Mouse (Mus musculus): ENCODE data around the gene Slc18b1.
"Not testable (repeated sequence)": the region's sequence is repeated elsewhere in the genome, so short reads cannot be mapped to it uniquely, and the experiment has no call there.

The Slc18b1 gene

DNA sequence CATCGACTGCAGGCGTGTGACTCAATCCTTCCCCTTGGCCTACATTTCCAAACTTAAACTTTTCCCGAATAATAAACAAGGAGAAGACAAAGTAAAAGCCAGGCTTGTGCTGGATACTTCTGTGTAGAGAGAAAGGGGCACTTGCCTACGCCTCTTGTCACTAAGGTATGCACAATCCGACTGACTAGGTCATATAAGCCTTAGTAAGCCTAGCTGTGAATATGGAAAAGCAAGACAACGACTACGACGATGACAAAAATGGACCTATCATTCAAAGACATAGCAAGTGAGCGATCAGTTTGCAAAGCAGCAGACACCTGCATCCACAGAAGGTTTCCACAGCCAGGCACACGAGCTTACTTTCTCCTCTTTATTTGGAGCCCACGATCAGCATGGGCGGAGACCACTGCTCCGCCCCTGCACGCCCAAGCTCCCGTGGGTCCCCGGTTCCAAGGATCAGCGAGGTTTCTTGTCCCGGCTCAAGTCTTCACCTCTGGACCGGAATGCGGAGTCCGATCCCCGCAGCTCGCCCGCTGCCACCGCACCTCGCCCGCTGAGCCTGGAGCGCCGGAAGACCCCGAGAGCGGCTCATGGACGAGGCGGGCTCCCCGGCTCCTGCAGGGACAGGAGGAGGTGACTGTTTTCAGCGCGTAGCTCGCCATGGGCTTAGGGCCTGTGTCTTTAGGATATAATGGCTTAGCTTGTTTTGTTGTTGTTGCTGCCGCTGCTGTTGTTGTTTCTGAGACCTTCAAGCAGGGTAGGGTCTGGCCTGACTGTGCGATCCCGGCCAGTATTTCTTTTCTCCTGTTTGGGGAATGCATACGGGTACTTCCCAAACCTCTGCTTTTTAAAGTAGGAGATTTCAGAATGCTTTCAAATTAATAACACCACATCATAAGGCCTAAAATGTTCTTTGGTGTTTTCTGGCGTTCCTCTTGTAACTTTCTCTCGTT is at the start of gene Slc18b1:
Slc18b1 (plus strand) TSS at position 436 of the 953 bp plus-strand sequence.
- DNase-seq (ENCODE audit: low spot score in 2 of 2) = peak in 1 of 2 experiments; percentile 37

- no peak for DNase-seq (ENCODE audit: low spot score in 2 of 2)
Observed at GRCm38 (mm10) chr10:23754166-23754565, 42.6 kb upstream of the Slc18b1 start.

- DNase-seq (ENCODE audit: low spot score in 2 of 2) = no peak
Observed at GRCm38 (mm10) chr10:23777288-23777945, 19.4 kb upstream of the Slc18b1 start.

DNA sequence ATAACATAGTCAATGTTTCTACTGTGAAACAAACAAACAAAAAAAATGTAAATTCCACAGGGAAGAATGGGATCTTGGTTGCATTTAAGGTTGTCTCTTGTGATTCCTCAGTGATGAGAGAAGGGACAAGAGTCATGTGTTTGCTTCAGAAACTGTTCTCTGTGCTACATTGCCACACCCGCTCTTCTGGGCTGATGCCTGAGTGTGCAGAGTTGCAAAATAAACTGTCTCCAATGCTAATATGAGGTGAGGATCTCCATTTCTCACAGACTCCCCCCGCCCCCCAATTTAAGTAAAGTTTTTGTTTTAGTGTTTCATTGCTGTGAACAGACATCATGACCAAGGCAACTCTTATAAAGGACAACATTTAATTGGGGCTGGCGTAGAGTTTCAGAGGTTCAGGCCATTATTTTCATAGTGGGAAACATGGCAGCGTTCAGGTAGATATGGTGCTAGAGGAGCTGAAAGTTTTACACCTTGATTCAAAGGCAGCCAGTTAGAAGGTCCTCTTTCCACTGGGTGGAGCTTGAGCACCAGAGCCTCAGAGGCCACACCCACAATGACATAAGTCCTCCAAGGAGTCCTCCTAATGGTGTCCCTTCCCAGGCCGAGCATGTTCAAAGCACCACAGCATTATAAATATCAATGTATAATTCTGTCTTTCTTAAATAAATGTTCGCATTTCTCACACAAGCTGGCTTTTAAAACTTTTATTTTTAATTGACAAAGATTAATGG is 16.1 kb upstream of the Slc18b1 start:
- DNase-seq (ENCODE audit: low spot score in 2 of 2) = no peak

DNA sequence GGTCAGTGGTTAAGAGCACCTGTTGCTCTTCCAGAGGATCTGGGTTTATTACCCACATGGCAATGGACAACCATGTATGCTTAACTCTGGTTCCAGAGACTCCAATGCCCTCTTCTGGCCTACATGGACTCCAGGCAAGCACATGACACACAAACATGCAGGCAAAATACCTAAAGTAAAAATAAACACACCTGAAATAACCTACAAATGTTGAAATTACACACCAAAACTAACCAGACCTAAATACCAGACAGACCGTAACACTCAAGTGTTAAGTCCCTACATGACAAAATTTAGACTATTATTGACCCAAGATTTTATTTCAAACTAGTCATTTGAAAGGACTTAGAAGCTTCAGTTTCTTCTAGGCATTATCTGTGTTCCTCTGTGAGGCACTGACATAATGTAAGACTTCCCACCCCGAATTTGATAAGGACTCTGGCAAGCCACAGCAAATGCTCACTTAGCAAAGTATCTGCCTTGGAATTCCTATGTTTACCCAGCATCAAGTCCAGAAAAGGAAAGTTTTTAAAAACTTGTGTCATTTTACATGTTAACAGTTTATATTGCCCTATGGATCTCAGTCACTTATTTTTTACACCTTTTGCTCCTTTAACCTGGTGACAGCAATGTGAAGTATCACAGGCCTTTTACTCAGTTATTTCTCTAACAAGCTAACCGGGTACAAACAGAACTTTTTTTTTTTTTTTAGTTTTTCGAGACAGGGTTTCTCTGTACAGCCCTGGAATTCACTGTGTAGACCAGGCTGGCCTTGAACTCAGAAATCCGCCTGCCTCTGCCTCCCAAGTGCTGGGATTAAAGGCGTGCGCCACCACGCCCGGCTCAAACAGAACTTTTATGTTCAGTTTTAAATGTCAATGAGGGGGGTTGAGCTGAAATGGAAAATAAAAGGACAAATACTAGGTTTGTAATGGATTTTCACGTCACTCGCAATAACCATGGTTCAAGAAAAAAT is 14.7 kb upstream of the Slc18b1 start:
- DNase-seq (ENCODE audit: low spot score in 2 of 2) = no peak

DNA sequence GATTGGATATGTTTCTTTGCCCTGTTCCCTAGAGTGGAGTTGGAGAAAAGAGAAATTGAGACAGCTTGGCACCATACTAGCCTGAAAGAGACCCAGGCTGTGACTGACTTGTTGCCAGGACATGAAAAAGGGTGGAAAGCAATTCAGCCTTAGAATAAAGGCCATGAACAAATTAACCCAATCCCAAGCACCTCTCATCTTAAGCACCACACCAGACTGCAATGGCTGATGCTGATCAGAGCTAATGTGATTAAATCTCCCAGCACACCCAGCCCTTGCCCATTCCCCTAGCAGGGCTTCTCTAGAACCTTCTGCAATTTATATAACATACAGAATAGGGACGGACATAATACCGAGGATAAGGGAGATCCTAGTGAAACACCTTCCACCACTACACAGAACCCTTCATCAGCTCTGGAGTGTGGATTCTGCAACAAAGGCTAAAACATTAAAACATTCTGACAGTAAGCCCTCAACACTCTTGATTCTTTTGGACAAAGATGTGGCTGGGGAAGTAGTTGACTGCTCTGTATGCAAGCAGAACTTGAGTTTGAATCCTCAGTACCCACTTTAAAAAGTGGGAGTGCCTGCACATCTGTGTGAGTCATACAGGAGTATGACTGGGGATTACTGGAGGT is 13.8 kb upstream of the Slc18b1 start:
- DNase-seq (ENCODE audit: low spot score in 2 of 2) = no peak

DNA sequence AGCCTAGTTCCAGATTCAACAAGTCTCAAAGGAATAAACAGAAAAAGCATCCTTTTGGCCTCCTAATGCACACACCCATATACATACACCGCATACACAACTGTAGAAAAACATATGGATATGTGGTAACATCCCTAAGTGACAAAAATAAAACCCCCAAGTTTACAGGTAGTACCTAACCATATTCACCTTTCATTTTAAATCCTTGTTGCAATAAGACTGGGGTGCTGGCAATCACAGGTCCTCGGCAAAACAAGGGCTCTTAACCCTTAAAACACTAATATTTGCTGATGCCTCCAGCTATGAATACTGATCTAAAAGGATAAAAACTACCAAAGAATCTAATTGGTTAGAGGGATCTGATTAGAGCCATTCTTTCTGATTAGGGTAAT is 13.3 kb upstream of the Slc18b1 start:
- DNase-seq (ENCODE audit: low spot score in 2 of 2) = no peak

- DNase-seq (ENCODE audit: low spot score in 2 of 2) = no peak
Observed at GRCm38 (mm10) chr10:23784121-23784520, 12.7 kb upstream of the Slc18b1 start.

DNA sequence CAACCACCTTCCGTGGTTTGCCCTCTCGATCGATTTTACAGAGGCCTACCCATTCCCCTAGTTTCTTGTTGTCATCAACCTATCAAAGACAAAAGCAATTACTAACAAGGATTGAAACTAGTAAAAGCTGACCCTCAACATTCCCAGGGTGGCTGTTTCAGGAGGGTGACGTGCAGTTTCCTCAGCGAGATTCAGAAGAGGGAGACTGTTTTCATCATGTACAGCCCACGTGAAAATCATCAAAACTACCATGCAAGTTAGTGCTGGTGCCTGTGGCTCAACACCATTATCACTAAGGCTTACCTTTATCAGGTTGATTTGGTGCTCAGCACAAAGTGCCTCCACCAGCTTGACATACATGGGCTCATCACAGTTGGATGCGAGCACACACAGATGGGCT is 11.2 kb upstream of the Slc18b1 start:
- DNase-seq (ENCODE audit: low spot score in 2 of 2) = not testable (repeated sequence)

- DNase-seq (ENCODE audit: low spot score in 2 of 2) = no peak
Observed at GRCm38 (mm10) chr10:23786040-23786439, 10.7 kb upstream of the Slc18b1 start.

GRCm38 (mm10) chr10:23786631-23787038 is 10.2 kb upstream of the Slc18b1 start:
- DNase-seq (ENCODE audit: low spot score in 2 of 2) = peak in 1 of 2 experiments; percentile 15

GRCm38 (mm10) chr10:23787062-23787821 is 9.5 kb upstream of the Slc18b1 start, which contains the start of gene Rps12:
Gene Rps12, minus strand, starts transcription at chr10:23787275.
- DNase-seq (ENCODE audit: low spot score in 2 of 2) = peak; percentile 98 to 99

GRCm38 (mm10) chr10:23788056-23788600 is 8.7 kb upstream of the Slc18b1 start:
- no peak for DNase-seq (ENCODE audit: low spot score in 2 of 2)

GRCm38 (mm10) chr10:23795871-23796520 is 790 bp upstream of the Slc18b1 start:
- no peak for DNase-seq (ENCODE audit: low spot score in 2 of 2)

- DNase-seq (ENCODE audit: low spot score in 2 of 2) = no peak
Observed at GRCm38 (mm10) chr10:23797606-23798005, 820 bp downstream of the Slc18b1 start.

- no peak for DNase-seq (ENCODE audit: low spot score in 2 of 2)
Observed at GRCm38 (mm10) chr10:23798142-23798541, 1.4 kb downstream of the Slc18b1 start.

- DNase-seq (ENCODE audit: low spot score in 2 of 2) = no peak
Observed at GRCm38 (mm10) chr10:23799933-23800332, 3.1 kb downstream of the Slc18b1 start.

GRCm38 (mm10) chr10:23802911-23803310 is 6.1 kb downstream of the Slc18b1 start:
- DNase-seq (ENCODE audit: low spot score in 2 of 2) = no peak

DNA sequence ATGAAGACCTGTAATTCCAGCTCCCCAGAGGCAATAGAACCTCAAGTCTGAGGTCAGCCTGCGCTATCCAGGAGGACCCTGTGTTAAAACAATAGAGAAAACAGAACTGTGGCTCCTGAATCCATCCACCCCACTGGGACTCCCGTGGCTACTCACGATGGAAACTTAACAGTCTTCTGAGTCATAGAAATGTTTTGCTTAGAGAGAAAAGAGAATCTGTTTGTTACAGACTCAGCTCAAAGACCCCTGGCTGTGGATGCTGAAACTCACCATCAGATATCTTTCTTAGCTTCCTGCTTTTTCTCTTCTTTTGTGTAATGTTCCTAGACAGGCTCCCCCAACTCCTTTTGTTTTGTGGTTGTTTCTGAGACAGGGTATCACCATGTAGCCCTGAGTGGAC is 7.9 kb downstream of the Slc18b1 start:
- no peak for DNase-seq (ENCODE audit: low spot score in 2 of 2)
